Mouse (Mus musculus) frontal cortex, postnatal 14 days (tissue): ENCODE data around the gene Vmn1r41.

ENCODE experiments used
- DNase-seq, 2 experiments: peaks; one replicate each; pipeline ENCODE4 v3.0.0; 2022; ENCODE audit warnings: low spot score in 2 of 2

Vmn1r41 gene

DNA sequence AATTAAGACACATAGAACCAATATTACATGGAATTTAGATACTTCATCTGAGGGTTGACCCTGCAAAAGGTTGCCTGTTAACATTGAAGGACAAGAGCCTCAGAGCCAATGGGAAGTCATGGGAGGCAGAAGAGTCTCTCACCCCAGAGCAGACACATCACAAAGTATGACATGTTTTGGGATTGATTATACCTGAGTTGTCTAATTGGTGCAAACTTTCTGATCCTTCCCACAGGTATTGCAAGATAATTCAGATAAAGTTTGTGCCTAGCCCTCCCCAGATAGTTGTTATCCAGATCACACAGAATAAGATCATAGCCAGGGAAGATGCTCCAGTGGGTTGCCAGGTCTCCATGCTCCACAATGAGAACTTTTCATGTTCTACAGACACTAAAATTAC lies at the start of gene Vmn1r41:
Gene Vmn1r41, plus strand, starts transcription at position 301 of the 400 bp plus-strand sequence.
- DNase-seq, result no peak

GRCm38 (mm10) chr6:89706624-89707023 lies 33.9 kb upstream of the Vmn1r41 start:
- no peak for DNase-seq

DNA sequence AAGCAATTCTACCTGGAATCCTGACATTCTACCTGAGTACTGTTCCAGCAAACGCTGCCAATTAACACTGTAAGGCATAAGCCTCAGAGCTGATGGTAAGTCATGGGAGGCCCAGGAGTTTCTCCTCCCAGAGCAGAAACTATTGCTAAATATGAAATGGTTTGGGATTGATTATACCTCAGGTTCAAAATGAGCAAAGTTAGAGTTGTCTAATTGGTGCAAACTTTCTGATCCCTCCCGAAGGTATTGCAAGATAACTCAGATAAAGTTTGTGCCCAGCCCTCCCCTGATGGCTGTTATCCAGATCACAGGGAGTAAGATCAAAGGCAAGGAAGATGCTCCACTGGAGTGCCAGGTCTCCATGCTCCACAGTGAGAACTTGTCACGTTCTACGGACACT lies 33.3 kb upstream of the Vmn1r41 start, which contains the start of gene Vmn1r40:
Gene Vmn1r40, plus strand, starts transcription at position 301 of the 400 bp plus-strand sequence.
- DNase-seq, result no peak

GRCm38 (mm10) chr6:89718051-89718450 lies 22.5 kb upstream of the Vmn1r41 start:
- no peak for DNase-seq

DNA sequence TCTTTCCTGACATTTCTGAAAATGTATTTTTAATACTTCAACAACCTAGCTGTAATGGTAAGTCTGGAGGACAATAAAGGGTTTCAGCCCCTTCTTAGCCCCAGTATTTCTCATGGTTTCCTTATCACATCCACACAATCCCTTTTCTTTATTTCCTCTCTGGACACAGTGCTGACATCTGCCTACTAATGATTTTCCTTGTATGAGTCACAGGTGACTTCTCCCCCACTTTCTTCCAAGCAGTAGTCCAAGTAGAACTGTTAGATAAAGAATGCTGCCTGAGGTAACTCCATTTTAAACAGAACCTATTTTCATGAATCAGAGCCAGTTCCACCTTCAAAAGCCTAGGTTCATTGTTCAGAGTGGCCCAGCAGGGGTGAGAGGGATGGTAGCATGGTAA lies 2.2 kb downstream of the Vmn1r41 start:
- no peak for DNase-seq

DNA sequence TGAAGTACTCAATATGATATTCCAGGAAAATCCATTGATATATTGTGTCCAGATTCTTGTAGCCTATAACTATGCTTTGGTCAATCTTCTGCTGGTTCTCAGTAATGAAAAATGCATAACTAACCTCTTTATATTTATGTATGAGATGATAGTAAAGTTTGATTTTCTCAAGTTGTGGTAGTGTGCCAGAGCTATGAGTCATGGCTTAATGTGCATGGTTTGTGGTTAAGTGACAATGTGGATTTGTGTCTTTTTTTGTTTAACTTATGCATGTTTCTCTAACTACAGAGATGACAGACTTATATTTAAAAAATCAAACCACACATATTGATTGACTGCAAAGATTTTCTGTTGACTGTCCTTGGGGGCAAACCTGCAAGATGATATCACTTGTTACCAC lies 49.7 kb downstream of the Vmn1r41 start:
- DNase-seq, result no peak
